Mouse (Mus musculus): ENCODE measurements around the gene Rpf2.

The Rpf2 gene

DNA sequence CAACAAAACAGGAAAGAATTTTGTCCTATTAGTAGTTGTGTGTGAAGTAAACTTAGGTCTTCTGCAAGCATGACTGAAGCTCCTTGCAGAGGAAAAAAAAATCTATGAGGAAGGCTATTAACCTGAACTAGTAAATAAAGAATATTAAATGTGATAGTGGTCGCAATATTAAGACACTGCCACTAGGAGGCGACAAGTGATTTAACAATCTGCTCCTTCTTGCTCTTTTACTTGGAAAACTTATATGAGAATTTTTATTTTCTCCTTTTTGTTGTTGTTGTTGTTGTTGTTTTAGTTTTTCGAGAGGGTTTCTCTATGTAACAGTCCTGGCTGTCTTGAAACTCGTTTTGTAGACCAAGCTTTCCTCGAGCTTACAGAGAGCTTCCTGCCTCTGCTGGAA is 12.1 kb upstream of the Rpf2 start:
- TF ChIP-seq GATA4 (IDR thresholded peaks at IDR 0.05; ENCODE audit: insufficient replicate concordance, low read length), result no peak

- 0 out of 2 replicates have a peak, but pooled peaks have one; percentile 8 for TF ChIP-seq GATA4 (IDR thresholded peaks at IDR 0.05; ENCODE audit: insufficient replicate concordance, low read length)
Observed at GRCm38 (mm10) chr10:40258401-40258966, 11.6 kb upstream of the Rpf2 start.

- no peak for TF ChIP-seq GATA4 (IDR thresholded peaks at IDR 0.05; ENCODE audit: insufficient replicate concordance, low read length)
Observed at GRCm38 (mm10) chr10:40257414-40258255, 10.8 kb upstream of the Rpf2 start, which contains the start of gene Gtf3c6. Gene Gtf3c6, minus strand, starts transcription at chr10:40258108.

DNA sequence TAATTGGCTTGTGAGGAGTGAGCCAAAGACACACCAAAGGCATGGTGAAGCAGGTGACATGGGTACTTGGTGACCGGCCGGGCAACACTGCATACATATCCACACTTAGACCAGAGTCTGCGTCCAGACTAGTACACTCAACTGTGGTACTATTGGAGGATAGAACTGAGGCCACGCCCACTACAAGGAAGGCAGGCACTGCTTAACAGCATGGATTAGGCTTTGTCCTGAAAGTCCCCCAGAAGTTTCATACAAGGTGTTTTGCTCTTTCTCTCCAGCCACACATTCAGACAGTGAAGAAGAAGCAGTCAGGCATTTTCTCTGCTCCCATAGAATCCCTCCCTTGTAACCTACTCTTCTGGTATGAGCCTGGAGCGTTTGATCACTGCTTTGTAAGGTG is 9.9 kb upstream of the Rpf2 start:
- TF ChIP-seq GATA4 (IDR thresholded peaks at IDR 0.05; ENCODE audit: insufficient replicate concordance, low read length), result no peak

DNA sequence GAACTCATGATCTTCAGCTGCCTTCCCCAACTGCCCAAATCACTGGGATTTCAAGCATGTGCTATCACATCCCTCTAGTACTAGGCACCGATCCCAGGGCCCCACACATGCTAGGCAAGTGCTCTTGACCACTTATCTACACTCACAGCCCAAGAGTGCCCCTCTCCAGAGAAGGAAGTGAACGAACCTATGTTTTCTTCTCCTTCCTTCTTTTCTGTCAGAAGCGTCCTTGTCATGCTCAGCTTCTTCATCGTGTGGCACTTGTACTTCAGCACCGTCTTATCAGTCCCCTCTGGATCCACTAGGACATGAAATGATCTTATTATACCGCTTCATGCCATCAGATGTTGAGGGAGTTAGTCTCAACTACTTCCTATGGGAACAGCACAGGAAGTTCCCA is 4.1 kb upstream of the Rpf2 start:
- TF ChIP-seq GATA4 (IDR thresholded peaks at IDR 0.05; ENCODE audit: insufficient replicate concordance, low read length), result no peak

- no peak for TF ChIP-seq GATA4 (IDR thresholded peaks at IDR 0.05; ENCODE audit: insufficient replicate concordance, low read length)
Observed at GRCm38 (mm10) chr10:40249625-40250024, 2.8 kb upstream of the Rpf2 start.

GRCm38 (mm10) chr10:40247166-40247716 is 405 bp upstream of the Rpf2 start:
- no peak for TF ChIP-seq GATA4 (IDR thresholded peaks at IDR 0.05; ENCODE audit: insufficient replicate concordance, low read length)

DNA sequence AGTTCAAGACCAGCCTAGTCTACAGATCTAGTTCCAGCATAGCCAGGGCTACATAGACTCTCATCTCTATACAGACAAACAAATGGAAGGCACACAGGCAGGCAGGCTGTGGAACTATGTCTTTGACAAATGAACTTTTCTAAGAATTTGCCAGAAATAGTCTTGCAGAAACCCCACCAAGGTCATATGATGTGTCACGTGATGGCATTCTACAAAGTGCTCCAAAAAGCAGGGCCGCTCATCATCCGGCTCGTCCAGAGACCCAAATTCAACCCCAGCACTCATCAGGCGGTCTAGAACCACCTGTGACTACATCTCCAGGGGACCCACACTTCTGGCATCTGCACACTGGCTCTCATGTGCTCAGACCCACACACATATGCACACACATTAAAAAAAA is 9.0 kb downstream of the Rpf2 start:
- no peak for TF ChIP-seq GATA4 (IDR thresholded peaks at IDR 0.05; ENCODE audit: insufficient replicate concordance, low read length)

DNA sequence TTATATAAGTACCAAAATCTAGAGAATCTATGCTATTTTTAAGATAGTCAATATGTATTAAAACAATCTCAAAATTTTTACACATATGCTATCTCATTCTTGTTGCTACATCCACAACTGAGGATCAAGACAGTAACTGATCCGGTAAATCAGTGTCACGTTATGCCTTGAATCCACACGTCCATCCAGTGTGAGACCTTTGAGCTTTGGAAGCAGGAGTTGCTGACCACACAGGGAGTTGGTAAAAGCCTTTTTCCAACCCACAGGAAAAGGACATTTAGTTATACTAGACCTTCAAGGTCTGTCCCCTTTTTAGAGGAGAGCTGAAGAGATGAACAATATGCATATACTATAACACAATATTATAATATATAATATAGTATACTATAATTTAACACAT is 13.6 kb downstream of the Rpf2 start:
- no peak for TF ChIP-seq GATA4 (IDR thresholded peaks at IDR 0.05; ENCODE audit: insufficient replicate concordance, low read length)

DNA sequence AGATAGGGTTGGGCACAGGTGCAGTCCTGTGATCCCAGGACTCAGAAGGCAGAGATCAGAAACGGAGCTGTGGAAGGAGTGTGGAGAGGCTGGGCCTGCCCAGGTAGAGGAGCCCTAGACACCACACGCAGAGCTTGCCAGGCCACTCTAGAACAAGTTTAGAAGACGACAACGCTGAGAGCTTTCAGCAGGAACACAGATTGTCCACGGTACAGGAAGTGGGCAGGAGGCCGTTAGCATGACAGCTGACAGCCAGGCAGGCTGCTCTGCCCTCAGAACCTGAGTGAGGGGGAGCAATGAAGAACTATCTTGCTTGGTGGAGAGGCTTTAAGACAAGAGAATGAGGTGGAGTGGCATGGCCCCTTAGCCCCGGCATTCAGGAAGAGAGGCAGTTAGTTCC is 14.4 kb downstream of the Rpf2 start:
- no peak for TF ChIP-seq GATA4 (IDR thresholded peaks at IDR 0.05; ENCODE audit: insufficient replicate concordance, low read length)

DNA sequence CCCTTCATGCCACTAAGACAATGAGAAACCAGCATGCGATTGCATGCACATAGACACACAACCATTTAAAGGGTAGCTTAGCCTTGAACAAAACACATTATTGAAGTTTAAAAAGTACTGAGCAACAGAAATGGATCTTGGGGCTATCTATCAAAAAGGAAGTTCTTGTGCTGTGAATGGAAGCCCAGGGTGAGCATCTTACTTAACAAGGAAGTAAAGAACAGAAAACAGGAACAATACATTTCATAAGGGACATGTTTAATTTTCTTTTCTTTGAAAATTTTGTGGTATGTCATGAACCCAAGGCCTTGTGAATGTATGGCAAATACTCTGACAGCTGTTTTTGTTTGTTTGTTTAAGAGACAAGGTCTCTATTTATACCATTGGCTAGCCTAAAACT is 17.1 kb downstream of the Rpf2 start:
- TF ChIP-seq GATA4 (IDR thresholded peaks at IDR 0.05; ENCODE audit: insufficient replicate concordance, low read length), result no peak

GRCm38 (mm10) chr10:40227660-40228303 is 19.1 kb downstream of the Rpf2 start:
- no peak for TF ChIP-seq GATA4 (IDR thresholded peaks at IDR 0.05; ENCODE audit: insufficient replicate concordance, low read length)

DNA sequence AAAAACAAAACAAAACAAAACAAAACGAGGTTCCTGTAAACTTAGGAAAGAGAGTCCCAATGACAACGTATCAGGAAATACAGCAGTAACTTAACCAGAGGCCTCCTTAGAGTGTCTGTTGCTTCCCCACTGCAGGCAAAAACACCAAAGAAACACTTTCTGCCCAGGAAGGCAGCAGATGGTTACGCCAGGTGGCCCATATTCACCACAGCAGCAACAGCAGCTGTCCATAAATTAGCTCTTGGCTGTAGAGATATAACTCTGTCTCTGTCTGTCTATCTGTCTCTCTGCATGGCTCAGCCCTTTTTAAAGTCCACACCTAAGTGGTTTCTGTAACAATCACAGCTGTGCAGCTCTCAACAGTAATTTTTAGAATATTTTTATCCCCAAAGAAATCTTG is 28.0 kb downstream of the Rpf2 start:
- TF ChIP-seq GATA4 (IDR thresholded peaks at IDR 0.05; ENCODE audit: insufficient replicate concordance, low read length), result no peak

DNA sequence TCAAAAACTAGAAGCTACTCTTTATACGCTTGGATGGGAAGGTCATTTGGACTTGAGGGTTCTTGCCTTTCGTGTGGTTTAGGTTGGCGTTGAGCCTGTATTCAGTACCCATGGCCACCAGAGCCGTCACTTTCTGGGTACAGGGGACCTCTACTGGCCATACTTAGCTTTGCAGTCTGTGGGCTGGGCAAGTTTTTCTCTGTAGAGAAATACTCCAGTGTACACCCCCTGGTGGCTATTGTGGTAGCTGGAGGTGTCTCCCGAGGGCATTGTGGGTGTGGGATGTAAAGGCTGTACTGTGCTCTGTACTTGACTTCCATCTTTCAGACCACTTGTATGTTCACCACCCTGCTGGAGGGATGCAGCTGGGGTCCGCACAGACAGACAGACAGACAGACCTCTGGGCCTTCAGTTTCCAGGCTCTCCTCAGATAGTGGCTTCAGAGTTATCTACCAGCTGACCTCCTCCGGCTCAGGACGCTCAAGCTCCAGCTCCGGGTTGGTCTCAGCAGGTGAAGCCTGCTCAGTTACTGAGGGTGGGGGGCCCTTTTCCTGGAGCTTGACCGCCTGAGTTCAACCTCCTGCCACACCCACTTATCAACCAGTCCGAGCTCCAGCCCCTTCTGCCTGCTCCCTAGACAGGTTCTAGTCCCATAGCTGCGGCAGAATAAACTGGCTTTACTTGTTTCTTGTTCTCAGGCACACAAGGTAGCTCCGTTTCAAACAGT is 34.2 kb downstream of the Rpf2 start:
- no peak for TF ChIP-seq GATA4 (IDR thresholded peaks at IDR 0.05; ENCODE audit: insufficient replicate concordance, low read length)

DNA sequence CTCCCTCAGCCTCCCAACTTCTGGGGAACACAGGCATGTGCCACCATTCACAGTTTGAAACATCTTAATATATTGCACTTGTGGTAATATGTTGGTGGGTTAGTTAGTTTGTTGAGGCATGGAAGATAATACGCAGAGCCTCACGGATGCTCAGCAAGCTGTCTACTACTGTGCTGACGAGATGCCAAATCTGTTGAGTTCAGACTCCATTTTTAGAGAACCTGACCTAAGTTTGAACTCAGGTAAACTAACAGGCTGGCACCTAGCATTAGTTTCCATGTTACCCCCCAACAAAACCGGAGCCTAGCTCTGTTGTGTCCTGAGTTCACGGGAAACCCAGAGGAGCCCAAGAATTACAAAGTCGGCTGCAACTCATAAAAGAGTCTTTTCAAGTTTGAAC is 51.8 kb downstream of the Rpf2 start:
- no peak for TF ChIP-seq GATA4 (IDR thresholded peaks at IDR 0.05; ENCODE audit: insufficient replicate concordance, low read length)
